8 mouse cellular contexts compared by ENCODE assay signal in genomic region chr15:79441331-79442256, GRCm38 (mm10). TPM values are rescaled to one million over a fixed set of nuclear protein-coding genes. Genes with fewer than 3 reads are reported as not detected.
A peak's percentile ranks its signal among the peaks of the same experiment; 100 is the strongest.
DNase-seq lines count a peak whose midpoint lies in the region; ATAC-seq and TF ChIP-seq lines count a peak whose summit lies in the region.

No protein-coding gene starts in this region.

- H3K27me3 ChIP-seq in intestine, postnatal 0 days (replicated peaks; ENCODE audit: control insufficient read depth, insufficient read depth, low read length) = no peaks in the 10 kb centered on the region
- H3K27me3 ChIP-seq in limb, embryonic 14.5 days (ENCODE audit: control insufficient read depth, insufficient read depth, low read length) = no peaks in the 10 kb centered on the region
- no peaks in the 10 kb centered on the region for H3K27me3 ChIP-seq in midbrain, embryonic 15.5 days (replicated peaks)

- H3K4me3 ChIP-seq in intestine, postnatal 0 days (ENCODE audit: low read depth, low read length) = peak overlapping the region; percentile 79
- H3K4me3 ChIP-seq in limb, embryonic 14.5 days (replicated peaks; ENCODE audit: low read length) = peak overlapping the region; percentile 97
- peak overlapping the region; percentile 98 for H3K4me3 ChIP-seq in midbrain, embryonic 15.5 days

- no peaks in the 10 kb centered on the region for H3K36me3 ChIP-seq in intestine, postnatal 0 days (ENCODE audit: control insufficient read depth, insufficient read depth)
- H3K36me3 ChIP-seq in limb, embryonic 14.5 days (ENCODE audit: control insufficient read depth, insufficient read depth, low read length) = peaks cover 23% of the 10 kb centered on the region
- H3K36me3 ChIP-seq in midbrain, embryonic 15.5 days (replicated peaks) = no peaks in the 10 kb centered on the region; the same call in 1 of the 2 replicates

- peak; percentile 63 for ATAC-seq in intestine, postnatal 0 days
- peak; percentile 80 for ATAC-seq in limb, embryonic 14.5 days (ENCODE audit: low FRiP score, low read depth)
- peak; percentile 72 for ATAC-seq in midbrain, embryonic 15.5 days (replicated peaks)

- DNase-seq in urinary bladder, adult 18-20 months (ENCODE audit: low spot score in 2 of 2) = peak; percentile 72 to 78
- no peak for DNase-seq in urinary bladder, postnatal 10 days (ENCODE audit: low spot score)
- DNase-seq in embryo, embryonic 11.5 days (ENCODE audit: low read depth, low spot score) = peak; percentile 54
- DNase-seq in heart, adult 11 months = peak; percentile 99
- DNase-seq in limb, embryonic 14.5 days (ENCODE audit: low spot score) = peak; percentile 67
- peak; percentile 37 to 75 for DNase-seq in spleen, postnatal 10 days (ENCODE audit: low spot score in 2 of 2)

- peak overlapping the region; percentile 88 for H3K4me2 ChIP-seq in intestine, postnatal 0 days (replicated peaks; ENCODE audit: low read depth)
- H3K4me2 ChIP-seq in limb, embryonic 14.5 days (replicated peaks; ENCODE audit: low read depth, low read length, severe bottlenecking) = peak overlapping the region; percentile 85
- peak overlapping the region; percentile 88 for H3K4me2 ChIP-seq in midbrain, embryonic 15.5 days

- peak overlapping the region; percentile 91 for H3K27ac ChIP-seq in intestine, postnatal 0 days (ENCODE audit: low read depth, low read length)
- H3K27ac ChIP-seq in limb, embryonic 14.5 days (replicated peaks; ENCODE audit: low read depth, low read length) = peak overlapping the region; percentile 96
- H3K27ac ChIP-seq in midbrain, embryonic 15.5 days = peak overlapping the region; percentile 97

- TF ChIP-seq POLR2A in limb, embryonic 14.5 days (IDR thresholded peaks at IDR 0.05; ENCODE audit: borderline replicate concordance, extremely low read depth, insufficient read depth, insufficient read length) = 0 out of 2 replicates have a peak, but pooled peaks have one; percentile 19

- H3K4me1 ChIP-seq in intestine, postnatal 0 days (replicated peaks; ENCODE audit: control insufficient read depth, insufficient read depth, low read length) = 0 out of 2 replicates have a peak, but pooled peaks cover 5% of the 10 kb centered on the region
- peaks cover 29% of the 10 kb centered on the region for H3K4me1 ChIP-seq in limb, embryonic 14.5 days (ENCODE audit: control insufficient read depth, insufficient read depth, low read length)
- H3K4me1 ChIP-seq in midbrain, embryonic 15.5 days = peaks cover 51% of the 10 kb centered on the region

- TF ChIP-seq CTCF in intestine, postnatal 0 days (IDR thresholded peaks at IDR 0.05; ENCODE audit: low read depth) = no peak

- WGBS in intestine, postnatal 0 days = 1% methylated on average over 83 of the region's 107 CpGs
- WGBS in limb, embryonic 14.5 days = 1% methylated on average over 65 of the region's 107 CpGs
- 0% methylated on average over 69 of the region's 107 CpGs for WGBS in midbrain, embryonic 15.5 days

- H3K9ac ChIP-seq in intestine, postnatal 0 days (ENCODE audit: low read depth, low read length) = peak overlapping the region; percentile 94
- peak overlapping the region; percentile 98 for H3K9ac ChIP-seq in limb, embryonic 14.5 days (ENCODE audit: low read depth, low read length, severe bottlenecking)
- peak overlapping the region; percentile 100 for H3K9ac ChIP-seq in midbrain, embryonic 15.5 days

- no peaks in the 10 kb centered on the region for H3K9me3 ChIP-seq in intestine, postnatal 0 days (ENCODE audit: control insufficient read depth)
- H3K9me3 ChIP-seq in limb, embryonic 14.5 days (ENCODE audit: control insufficient read depth, low read length) = no peaks in the 10 kb centered on the region
- no peaks in the 10 kb centered on the region for H3K9me3 ChIP-seq in midbrain, embryonic 15.5 days

RNA-seq across cellular contexts. Expression of gene Csnk1e, which starts 13.8 kb away (rescaled TPM):
- polyA plus RNA-seq in intestine, postnatal 0 days (2015; fragmentation: Nextera tagmentation; extraction: Ambion mirVana) = 18.2 and 25.7 TPM in 2 replicates
- polyA plus RNA-seq in limb, embryonic 14.5 days (2012; rRNA removed) = 184 and 214 TPM in 2 replicates
- 83.8 and 98.0 TPM in 2 replicates for polyA plus RNA-seq in limb, embryonic 14.5 days (2014; fragmentation: Nextera tagmentation; extraction: Ambion mirVana)
- polyA plus RNA-seq in midbrain, embryonic 15.5 days (2015; fragmentation: Nextera tagmentation; extraction: Ambion mirVana) = 284 and 297 TPM in 2 replicates

RNA-seq across cellular contexts. Expression of gene Tmem184b, which starts 38.2 kb away (rescaled TPM):
- 32.7 and 34.1 TPM in 2 replicates for polyA plus RNA-seq in intestine, postnatal 0 days (2015; fragmentation: Nextera tagmentation; extraction: Ambion mirVana)
- 121 and 163 TPM in 2 replicates for polyA plus RNA-seq in limb, embryonic 14.5 days (2012; rRNA removed)
- 67.9 and 76.8 TPM in 2 replicates for polyA plus RNA-seq in limb, embryonic 14.5 days (2014; fragmentation: Nextera tagmentation; extraction: Ambion mirVana)
- polyA plus RNA-seq in midbrain, embryonic 15.5 days (2015; fragmentation: Nextera tagmentation; extraction: Ambion mirVana) = 47.9 and 54.9 TPM in 2 replicates
